Mouse (Mus musculus): Measurements from ENCODE around the gene Ctf2.

Ctf2 gene

GRCm38 (mm10) chr7:127686740-127687449 is 45.1 kb downstream of the Ctf2 start:
- no peak for DNase-seq (ENCODE audit: low read depth, low spot score)

GRCm38 (mm10) chr7:127685304-127686018 is 46.5 kb downstream of the Ctf2 start:
- DNase-seq (ENCODE audit: low read depth, low spot score): no peak

GRCm38 (mm10) chr7:127681888-127682553 is 49.9 kb downstream of the Ctf2 start:
- DNase-seq (ENCODE audit: low read depth, low spot score): no peak

GRCm38 (mm10) chr7:127680541-127680940 is 51.4 kb downstream of the Ctf2 start:
- DNase-seq (ENCODE audit: low read depth, low spot score): no peak

- no peak for DNase-seq (ENCODE audit: low read depth, low spot score)
Measured at GRCm38 (mm10) chr7:127678811-127679210, 53.2 kb downstream of the Ctf2 start.

GRCm38 (mm10) chr7:127677609-127678008 is 54.4 kb downstream of the Ctf2 start:
- DNase-seq (ENCODE audit: low read depth, low spot score): no peak

GRCm38 (mm10) chr7:127677077-127677476 is 54.9 kb downstream of the Ctf2 start:
- DNase-seq (ENCODE audit: low read depth, low spot score): peak; percentile 91

GRCm38 (mm10) chr7:127675391-127675811 is 56.6 kb downstream of the Ctf2 start:
- peak; percentile 46 for DNase-seq (ENCODE audit: low read depth, low spot score)

- peak; percentile 89 for DNase-seq (ENCODE audit: low read depth, low spot score)
Measured at GRCm38 (mm10) chr7:127674977-127675376, 57.0 kb downstream of the Ctf2 start.

GRCm38 (mm10) chr7:127672776-127673175 is 59.2 kb downstream of the Ctf2 start:
- DNase-seq (ENCODE audit: low read depth, low spot score): no peak

- no peak for DNase-seq (ENCODE audit: low read depth, low spot score)
Measured at GRCm38 (mm10) chr7:127671880-127672774, 59.8 kb downstream of the Ctf2 start.
